Mouse (Mus musculus): ENCODE measurements around the gene Gabbr1.
"Not testable (repeated sequence)": the region's sequence is repeated elsewhere in the genome, so short reads cannot be mapped to it uniquely, and the experiment has no call there.

Gene Gabbr1

DNA sequence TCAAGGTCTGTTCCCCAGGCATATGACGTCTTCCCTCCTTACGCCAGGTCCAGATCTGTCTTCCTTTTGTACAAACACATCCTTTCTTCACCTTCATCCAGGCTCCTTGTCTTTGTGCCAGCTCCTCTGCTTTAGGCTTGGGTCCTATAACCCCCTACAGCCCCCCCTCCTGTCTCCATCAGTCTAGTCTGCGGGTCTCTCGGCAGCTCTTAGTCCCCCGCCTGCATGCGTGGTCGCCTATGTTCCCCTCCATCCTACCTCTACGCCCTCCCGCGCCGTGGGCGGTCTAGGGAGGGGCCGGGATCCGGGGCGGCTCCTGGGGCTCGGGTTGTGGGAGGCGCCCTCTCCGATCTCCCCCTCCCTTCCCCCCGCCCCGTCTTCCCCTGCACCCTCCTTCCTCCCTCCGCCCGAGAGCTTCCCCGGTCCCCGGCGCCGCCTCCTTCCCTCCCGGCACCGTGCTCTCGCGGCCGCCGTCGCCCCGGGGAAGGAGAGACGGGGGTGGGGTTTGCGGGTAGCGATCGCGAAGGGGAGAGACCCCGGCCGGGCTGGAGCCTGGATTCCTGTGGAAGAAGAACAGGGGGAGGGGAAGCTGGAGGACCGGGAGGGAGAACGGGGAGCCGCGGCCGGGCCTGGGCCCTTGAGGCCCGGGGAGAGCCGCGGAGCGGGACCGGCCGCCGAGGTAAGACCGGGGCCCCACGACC lies at the start of gene Gabbr1:
Gene Gabbr1 (plus strand): TSS at position 356 of the 701 bp plus-strand sequence.
- DNase-seq = peak; percentile 88 to 90

- DNase-seq = peak; percentile 65 to 70
Measured at GRCm38 (mm10) chr17:36997033-36997735, 48.6 kb upstream of the Gabbr1 start.

DNA sequence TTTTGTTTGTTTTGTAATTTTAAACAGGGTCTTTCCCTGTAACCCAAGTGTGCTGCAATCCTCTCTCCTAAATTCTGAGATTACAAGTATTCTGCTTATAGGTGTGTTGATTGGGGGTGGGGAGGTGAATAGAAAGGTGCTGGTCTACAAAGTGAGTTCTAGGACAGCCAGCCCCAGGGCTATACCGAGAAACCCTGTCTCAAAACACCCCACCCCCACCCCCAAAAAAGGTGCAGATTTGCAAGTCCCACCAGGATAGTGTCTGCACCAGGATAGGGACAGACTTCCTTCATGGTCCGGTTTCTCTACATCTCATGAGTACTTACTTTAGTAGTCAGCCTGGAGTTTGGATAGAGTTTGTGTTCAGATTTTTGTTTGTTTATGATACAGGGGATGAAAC lies 47.3 kb upstream of the Gabbr1 start:
- DNase-seq = no peak

DNA sequence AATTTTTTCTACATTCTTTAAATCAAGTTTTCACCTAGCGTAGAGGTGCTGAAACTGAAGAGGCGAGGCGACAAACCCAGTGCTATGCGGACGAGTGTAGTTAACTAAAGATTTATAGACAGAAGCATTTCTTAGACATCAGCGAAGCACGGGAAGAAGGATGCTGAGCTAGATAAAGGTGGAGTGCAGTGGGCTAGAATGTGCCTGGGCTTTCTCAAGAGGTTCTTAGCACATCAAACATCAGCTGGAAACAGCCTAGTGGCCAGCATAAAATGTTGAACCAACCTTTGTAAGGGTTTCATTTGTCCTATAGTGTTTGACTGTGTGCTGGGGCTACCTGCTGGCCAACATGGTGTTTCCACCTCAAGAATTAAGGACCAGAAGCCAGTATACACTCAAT lies 44.9 kb upstream of the Gabbr1 start, which contains the start of gene Zfp57:
Gene Zfp57 (plus strand): TSS at position 301 of the 400 bp plus-strand sequence.
- DNase-seq = no peak

- DNase-seq = no peak
Measured at GRCm38 (mm10) chr17:37002364-37003330, 43.1 kb upstream of the Gabbr1 start.

DNA sequence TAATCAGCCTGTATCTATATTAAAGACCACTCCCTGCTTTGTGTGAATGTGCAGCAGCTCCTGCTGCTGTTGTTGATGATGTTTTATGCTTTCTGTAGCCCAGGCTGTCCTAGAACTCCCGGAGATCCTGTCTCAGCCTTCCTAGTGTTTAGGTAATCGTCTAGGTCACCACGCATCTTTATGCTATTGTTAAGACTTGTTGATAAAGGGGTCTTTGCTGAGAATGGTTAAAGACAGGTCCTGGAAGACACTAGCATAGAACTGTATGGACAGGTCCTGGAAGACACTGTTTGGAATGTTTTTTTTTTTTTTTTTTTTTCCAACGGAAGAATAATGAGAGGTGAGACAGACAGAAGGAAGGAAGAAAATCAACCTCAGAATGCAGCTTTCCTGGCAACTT lies 42.4 kb upstream of the Gabbr1 start:
- DNase-seq = no peak

- no peak for DNase-seq
Measured at GRCm38 (mm10) chr17:37008161-37008560, 37.6 kb upstream of the Gabbr1 start.

- no peak for DNase-seq
Measured at GRCm38 (mm10) chr17:37009460-37010042, 36.2 kb upstream of the Gabbr1 start.

DNA sequence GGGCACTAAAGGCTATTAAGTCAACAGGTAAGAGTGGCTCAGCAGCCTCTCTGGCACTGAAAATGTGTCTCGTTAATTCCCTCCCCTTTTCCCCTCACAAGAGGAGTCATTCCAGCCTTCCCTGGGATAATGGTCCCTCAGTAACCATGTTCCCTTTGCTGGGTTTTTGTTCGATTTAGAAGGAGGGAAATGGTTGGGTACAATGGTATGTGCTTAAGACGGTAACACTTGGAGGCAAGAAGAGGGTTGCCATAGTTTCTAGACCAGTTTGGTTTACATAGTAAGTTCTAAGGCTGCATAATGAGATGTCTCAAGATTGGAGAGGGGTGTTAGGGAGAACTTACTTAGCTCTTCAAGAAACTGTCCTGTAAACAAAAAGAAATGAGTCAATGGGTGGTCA lies 34.0 kb upstream of the Gabbr1 start:
- DNase-seq = no peak

DNA sequence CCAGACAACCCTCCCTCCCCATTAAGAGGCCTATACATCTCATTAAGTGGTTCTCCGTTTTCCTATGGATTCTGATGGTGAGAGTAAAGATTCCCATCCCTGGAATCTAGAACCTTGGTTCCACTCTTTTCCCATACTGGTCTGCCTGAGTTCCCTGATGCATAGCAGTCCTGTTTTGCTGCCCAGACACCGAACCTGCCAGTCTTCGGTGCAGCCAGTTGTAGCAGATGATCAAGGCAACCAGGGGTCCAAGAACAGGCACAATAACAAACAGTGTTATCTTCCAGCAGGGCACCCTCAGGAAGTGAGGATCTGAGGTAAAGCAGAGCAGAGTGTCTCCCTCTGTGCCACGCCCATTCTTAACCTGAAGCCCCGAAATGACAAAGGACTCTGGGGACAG lies 33.6 kb upstream of the Gabbr1 start:
- DNase-seq = no peak

- DNase-seq = no peak
Measured at GRCm38 (mm10) chr17:37016333-37016732, 29.4 kb upstream of the Gabbr1 start.

DNA sequence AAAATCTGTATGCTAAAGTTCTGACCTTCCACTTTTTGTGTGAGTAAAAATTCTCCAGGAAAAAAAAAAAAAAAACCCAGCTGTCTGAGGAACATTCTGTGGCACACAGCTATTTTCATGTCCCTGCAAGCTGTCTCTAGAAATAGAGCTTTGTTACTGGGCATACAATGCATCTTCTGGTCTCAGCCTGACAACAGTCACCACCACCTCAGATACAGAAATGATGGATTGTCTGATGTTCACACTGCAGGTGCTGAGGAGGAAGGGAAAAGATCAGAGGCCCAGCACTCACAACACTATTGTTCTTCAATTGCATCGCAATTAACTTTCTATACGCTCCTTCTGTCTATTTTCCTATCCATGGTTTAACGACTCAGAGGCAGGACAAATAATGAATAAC lies 27.4 kb upstream of the Gabbr1 start:
- DNase-seq = no peak

- DNase-seq = not testable (repeated sequence)
Measured at GRCm38 (mm10) chr17:37019242-37019641, 26.5 kb upstream of the Gabbr1 start.

- no peak for DNase-seq
Measured at GRCm38 (mm10) chr17:37022628-37023576, 22.9 kb upstream of the Gabbr1 start, which contains the start of gene Mog. TSS of gene Mog (minus strand) at chr17:37023398.

DNA sequence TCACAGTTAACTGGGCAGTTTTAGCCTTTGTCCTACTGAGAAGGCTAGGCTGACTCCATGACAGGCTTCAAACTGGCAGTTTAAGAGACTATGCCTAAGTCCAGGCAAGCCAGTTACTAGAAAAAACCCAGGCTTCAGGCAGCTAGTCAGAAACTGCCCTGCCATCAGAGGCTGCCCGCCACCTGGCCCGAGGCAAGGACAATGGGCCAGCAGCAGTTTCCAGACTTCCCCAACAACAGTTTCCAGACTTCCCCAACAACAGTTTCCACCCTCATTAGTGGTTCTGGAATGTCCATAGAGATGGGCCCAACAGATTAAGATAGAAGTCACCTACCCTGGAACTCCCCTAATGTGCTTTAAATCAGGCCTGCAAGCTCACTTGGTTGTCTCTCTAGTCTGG lies 19.3 kb upstream of the Gabbr1 start:
- no peak for DNase-seq

DNA sequence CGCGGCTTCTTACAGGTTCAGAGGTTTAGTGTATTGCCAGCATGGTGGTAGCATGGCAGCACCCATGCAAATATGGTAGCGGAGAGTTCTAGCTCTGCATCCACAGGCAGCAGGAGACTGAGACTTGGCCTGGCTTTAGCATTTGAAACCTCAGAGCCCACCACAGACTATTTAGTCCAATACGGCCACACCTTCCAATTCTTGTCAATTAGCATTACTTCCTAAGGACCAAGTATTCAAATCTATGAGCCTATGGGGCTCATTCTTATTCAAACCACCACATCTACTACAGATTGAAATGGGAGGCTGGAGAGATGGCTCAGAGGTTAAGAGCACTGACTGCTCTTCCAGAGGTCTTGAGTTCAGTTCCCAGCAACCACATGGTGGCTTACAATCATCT lies 18.3 kb upstream of the Gabbr1 start:
- DNase-seq = no peak

DNA sequence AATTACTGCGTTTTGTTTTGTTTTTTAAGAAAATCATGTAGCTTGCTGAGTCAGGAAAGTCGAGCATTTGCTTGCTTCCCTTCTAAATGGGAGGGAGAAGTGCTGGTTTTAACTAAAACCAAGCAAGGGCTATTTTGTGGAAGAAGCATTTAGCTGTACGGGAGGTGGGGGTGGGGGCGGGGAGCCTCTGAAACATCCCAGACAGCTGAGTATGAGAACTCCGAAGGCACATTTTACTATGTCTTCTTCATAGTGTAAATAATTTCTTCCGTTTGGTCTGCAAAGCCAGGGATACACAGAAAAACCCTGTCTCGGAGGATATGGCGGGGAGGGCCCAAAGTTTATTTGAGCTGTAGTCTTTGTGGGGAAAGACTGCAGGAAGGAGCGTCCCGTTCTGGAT lies 17.6 kb upstream of the Gabbr1 start:
- no peak for DNase-seq

- DNase-seq = peak; percentile 72 to 78
Measured at GRCm38 (mm10) chr17:37028683-37029120, 17.1 kb upstream of the Gabbr1 start.

DNA sequence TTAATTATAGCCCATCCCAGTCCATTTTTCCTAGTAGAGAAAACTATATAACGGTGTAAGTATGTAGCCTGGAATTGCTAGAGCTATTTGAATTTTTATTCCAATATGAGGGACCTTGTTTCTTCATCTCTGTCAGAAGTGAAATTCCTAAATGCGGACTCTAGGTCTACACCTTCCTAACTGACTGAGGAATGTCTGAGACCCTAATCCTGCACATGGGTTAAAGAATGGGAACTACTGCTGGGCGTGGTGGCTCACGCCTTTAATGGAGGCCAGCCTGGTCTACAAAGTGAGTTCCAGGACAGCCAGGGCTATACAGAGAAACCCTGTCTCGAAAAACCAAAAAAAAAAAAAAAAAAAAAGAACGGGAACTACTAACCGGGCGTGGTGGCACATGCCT lies 16.6 kb upstream of the Gabbr1 start:
- DNase-seq = no peak

- no peak for DNase-seq
Measured at GRCm38 (mm10) chr17:37039127-37039894, 6.5 kb upstream of the Gabbr1 start.
